Mouse (Mus musculus) CD4-positive, CD25-positive, alpha-beta regulatory T cell, adult 9 weeks (primary cell): ENCODE data around the gene Purb. TPM values are rescaled to one million over a fixed set of nuclear protein-coding genes. Genes with fewer than 3 reads are reported as not detected.

Experiments
- polyA plus RNA-seq: library from polyadenylated mRNA; unstranded; fragments of 100-300 nt; shearing (Covaris generic); gene quantifications from one replicate; pipeline ENCODE4 v1.2.1, GENCODE M21; 2017

Gene Purb
- polyA plus RNA-seq = 8.4 TPM

GRCm38 (mm10) chr11:6475867-6476484 is at the start of gene Purb:
Gene Purb (minus strand): TSS chr11:6475917.

GRCm38 (mm10) chr11:6520507-6521173 is 44.9 kb upstream of the Purb start, which contains the start of gene Myo1g:
Gene Myo1g (minus strand): TSS chr11:6520965.

GRCm38 (mm10) chr11:6444077-6444853 is 31.5 kb downstream of the Purb start, which contains the start of gene H2afv:
Gene H2afv (minus strand): TSS chr11:6444443.

Other genes starting within 250 kb of the Purb start
- gene Npc1l1, start 245.8 kb downstream of the Purb start, polyA plus RNA-seq = not detected
- 90.3 TPM for gene Ddx56, start 208.1 kb downstream of the Purb start, polyA plus RNA-seq
- gene Tmed4, start 201.0 kb downstream of the Purb start, polyA plus RNA-seq = 86.2 TPM
- 225 TPM for gene Ogdh, start 184.3 kb downstream of the Purb start, polyA plus RNA-seq
- gene Zmiz2, start 86.8 kb downstream of the Purb start, polyA plus RNA-seq = 27.3 TPM
- 5,075 TPM for gene Ppia, start 60.5 kb downstream of the Purb start, polyA plus RNA-seq
- gene H2afv, start 31.5 kb downstream of the Purb start, polyA plus RNA-seq = 118 TPM
- gene Myo1g, start 45.0 kb upstream of the Purb start, polyA plus RNA-seq = 194 TPM
- 377 TPM for gene Ccm2, start 71.0 kb upstream of the Purb start, polyA plus RNA-seq
- 1.6 TPM for gene Nacad, start 130.1 kb upstream of the Purb start, polyA plus RNA-seq
- gene Tbrg4, start 150.2 kb upstream of the Purb start, polyA plus RNA-seq = 15.7 TPM
- not detected for gene Wap, start 162.7 kb upstream of the Purb start, polyA plus RNA-seq
- gene Ramp3, start 182.6 kb upstream of the Purb start, polyA plus RNA-seq = 11.7 TPM